In the genomic region with DNA sequence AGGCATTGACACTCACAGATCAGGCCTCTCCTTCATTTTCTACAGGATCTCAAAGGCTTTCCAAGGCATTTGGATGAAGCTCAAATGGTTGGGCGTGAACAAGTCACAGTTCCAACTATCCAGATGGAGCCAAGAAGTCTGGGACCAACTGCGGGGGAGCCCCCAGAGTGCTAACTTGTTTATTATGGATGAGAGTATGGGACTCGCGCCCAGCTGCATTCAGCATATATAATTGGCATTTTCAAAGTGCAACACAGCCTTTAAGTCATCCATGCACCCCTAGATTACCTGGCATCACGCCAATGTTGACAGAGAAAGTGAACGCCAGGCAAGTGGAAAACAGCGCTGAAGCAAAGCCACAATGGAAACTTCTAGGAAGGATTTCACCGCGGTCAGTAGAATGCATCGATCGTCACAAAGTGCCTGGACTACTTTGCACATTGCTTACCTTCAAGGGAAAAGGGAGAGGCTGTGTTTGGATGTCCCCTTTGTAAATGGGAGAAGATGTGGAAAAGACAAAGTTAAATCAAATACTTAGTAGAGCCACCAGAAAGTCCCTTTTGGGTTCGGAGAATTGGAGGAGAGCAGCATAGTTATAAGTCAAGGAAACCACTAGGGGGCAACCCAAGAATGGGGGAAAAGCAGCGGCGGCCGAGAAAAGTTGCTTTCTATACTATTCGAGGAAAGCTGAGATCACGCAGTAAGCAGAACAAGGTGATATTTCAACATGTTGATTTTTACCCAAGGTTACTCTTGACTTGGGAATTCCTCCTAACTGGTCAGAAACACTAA, we compare ENCODE assay signal across 8 mouse cellular contexts. TPM values are rescaled to one million over a fixed set of nuclear protein-coding genes. Genes with fewer than 3 reads are reported as not detected.
DNase-seq lines count a peak whose midpoint lies in the region; ATAC-seq and TF ChIP-seq lines count a peak whose summit lies in the region.

No protein-coding gene starts in this region.

- H3K4me3 ChIP-seq in bone marrow macrophage, adult 2 months (ENCODE audit: insufficient read depth, low read length), result peak overlapping the region; percentile 18; the same call in 1 of the 2 replicates
- H3K4me3 ChIP-seq in embryonic fibroblast, embryonic 13.5 days (ENCODE audit: insufficient read depth, low read length), result no peak overlapping the region
- peak overlapping the region in 1 of 2 experiments; percentile 21; a peak in 2 of 4 replicates for H3K4me3 ChIP-seq in heart, embryonic 14.5 days (ENCODE audit: control insufficient read depth in 1 of 2, insufficient read depth in 1 of 2, low read depth in 1 of 2, low read length in 2 of 2)
- H3K4me3 ChIP-seq in liver, embryonic 11.5 days (ENCODE audit: low read depth, low read length), result no peak overlapping the region

- H3K4me1 ChIP-seq in bone marrow macrophage, adult 2 months (ENCODE audit: control insufficient read depth, insufficient read depth, low read length), result no peaks in the 10 kb centered on the region
- H3K4me1 ChIP-seq in embryonic fibroblast, embryonic 13.5 days (ENCODE audit: control insufficient read depth, insufficient read depth, low read length), result peaks cover 7% of the 10 kb centered on the region; the same call in 1 of the 2 replicates
- 0 out of 4 replicates have a peak, but pooled peaks cover 0 to 2% of the 10 kb centered on the region in 2 experiments for H3K4me1 ChIP-seq in heart, embryonic 14.5 days (ENCODE audit: control insufficient read depth in 2 of 2, insufficient read depth in 2 of 2, low read length in 2 of 2)
- no peaks in the 10 kb centered on the region for H3K4me1 ChIP-seq in liver, embryonic 11.5 days (replicated peaks; ENCODE audit: control insufficient read depth, insufficient read depth, low read length)

- H3K36me3 ChIP-seq in heart, embryonic 14.5 days (ENCODE audit: control insufficient read depth, insufficient read depth, low read length), result no peaks in the 10 kb centered on the region
- no peaks in the 10 kb centered on the region for H3K36me3 ChIP-seq in liver, embryonic 11.5 days (ENCODE audit: control insufficient read depth, insufficient read depth, low read length)

- H3K9me3 ChIP-seq in heart, embryonic 14.5 days (ENCODE audit: control insufficient read depth, low read length), result no peaks in the 10 kb centered on the region
- H3K9me3 ChIP-seq in liver, embryonic 11.5 days (ENCODE audit: control insufficient read depth, low read length), result no peaks in the 10 kb centered on the region

- no peaks in the 10 kb centered on the region for H3K27me3 ChIP-seq in heart, embryonic 14.5 days (ENCODE audit: control insufficient read depth, insufficient read depth, low read length)
- H3K27me3 ChIP-seq in liver, embryonic 11.5 days (replicated peaks; ENCODE audit: control insufficient read depth, insufficient read depth, low read length), result no peaks in the 10 kb centered on the region

- H3K27ac ChIP-seq in bone marrow macrophage, adult 2 months (ENCODE audit: insufficient read depth, low read depth, low read length), result no peak overlapping the region
- H3K27ac ChIP-seq in embryonic fibroblast, embryonic 13.5 days (ENCODE audit: insufficient read depth, low read length), result peak overlapping the region; percentile 66; the same call in 1 of the 2 replicates
- no peak overlapping the region for H3K27ac ChIP-seq in heart, embryonic 14.5 days (replicated peaks in 1 of 2; ENCODE audit: control insufficient read depth in 1 of 2, insufficient read depth in 1 of 2, low read depth in 2 of 2, low read length in 2 of 2)
- H3K27ac ChIP-seq in liver, embryonic 11.5 days (ENCODE audit: low read depth, low read length), result no peak overlapping the region

- 0 out of 2 replicates have a peak, but pooled peaks have one; percentile 17 for ATAC-seq in heart, embryonic 14.5 days (ENCODE audit: insufficient number of reproducible peaks, insufficient read depth, low FRiP score, low read depth)
- no peak for ATAC-seq in liver, embryonic 11.5 days (replicated peaks; ENCODE audit: low FRiP score)

- peak; percentile 16 for DNase-seq in CD4-positive helper T cell, adult 2 months (ENCODE audit: low read depth, low spot score)
- DNase-seq in kidney, postnatal 10 days, result peak; percentile 79
- no peak for DNase-seq in liver, embryonic 11.5 days (ENCODE audit: low spot score)
- peak; percentile 15 for DNase-seq in naive thymus-derived CD4-positive, alpha-beta T cell, adult 2 months (ENCODE audit: low read depth)
- peak; percentile 16 for DNase-seq in thymus, postnatal 14 days

- TF ChIP-seq CTCF in bone marrow macrophage, adult 2 months (IDR thresholded peaks at IDR 0.05; ENCODE audit: low read depth, low read length), result peak; percentile 47; the same call in 1 of the 2 replicates
- no peak for TF ChIP-seq CTCF in embryonic fibroblast, embryonic 13.5 days (IDR thresholded peaks at IDR 0.05; ENCODE audit: borderline replicate concordance, insufficient read depth, low read length)

- 0 out of 2 replicates have a peak overlapping the region, but pooled peaks have one; percentile 9 for H3K9ac ChIP-seq in heart, embryonic 14.5 days (ENCODE audit: low read length)
- H3K9ac ChIP-seq in liver, embryonic 11.5 days (ENCODE audit: low read depth, low read length), result no peak overlapping the region

- TF ChIP-seq POLR2A in bone marrow macrophage, adult 2 months (IDR thresholded peaks at IDR 0.05; ENCODE audit: borderline replicate concordance, low read depth, low read length), result no peak
- no peak for TF ChIP-seq POLR2A in embryonic fibroblast, embryonic 13.5 days (IDR thresholded peaks at IDR 0.05; ENCODE audit: low read depth, low read length)

- 24% methylated on average over 17 of the region's 17 CpGs for WGBS in heart, embryonic 14.5 days
- WGBS in liver, embryonic 11.5 days, result 31% methylated on average over 17 of the region's 17 CpGs

- H3K4me2 ChIP-seq in heart, embryonic 14.5 days (ENCODE audit: low read length), result peak overlapping the region; percentile 57
- peak overlapping the region; percentile 46 for H3K4me2 ChIP-seq in liver, embryonic 11.5 days

RNA-seq across cellular contexts. Expression of gene Prss23, which starts 27.3 kb away (rescaled TPM):
- 0.84 and 2.2 TPM in 2 replicates for polyA plus RNA-seq in bone marrow macrophage, adult 2 months (2012; ENCODE audit: insufficient read depth, insufficient read length, missing spikeins)
- polyA plus RNA-seq in embryonic fibroblast, embryonic 13.5 days (2011; ENCODE audit: insufficient read length, low read depth, missing spikeins), result 494 and 721 TPM in 2 replicates
- polyA plus RNA-seq in heart, embryonic 14.5 days (2014; fragmentation: Nextera tagmentation; extraction: Ambion mirVana), result 30.1 and 38.0 TPM in 2 replicates
- polyA plus RNA-seq in liver, embryonic 11.5 days (2014; fragmentation: Nextera tagmentation; extraction: Ambion mirVana), result 8.2 and 9.0 TPM in 2 replicates

Comparison
In these comparisons a context has a peak if more than half of its experiments do, and no peak if none do; other contexts are left out.
1. RNA of gene Prss23, which starts 27.3 kb away (polyA plus RNA-seq): 494 to 721 TPM in embryonic fibroblast, embryonic 13.5 days; 30.1 to 38.0 TPM in heart, embryonic 14.5 days, 8.2 to 9.0 TPM in liver, embryonic 11.5 days and 0.84 to 2.2 TPM in bone marrow macrophage, adult 2 months; every median in the first group is over 10 times any median in the second.